Mouse (Mus musculus) monocyte, adult 59 days (primary cell): ENCODE measurements around the gene Irx1. TPM values are rescaled to one million over a fixed set of nuclear protein-coding genes. Genes with fewer than 3 reads are reported as not detected.

ENCODE experiments used
- total RNA-seq, 2 experiments: library from RNA; stranded (reverse); gene quantifications; one replicate each; pipeline ENCODE4 v1.2.4; 2023

The Irx1 gene
- not detected for total RNA-seq

GRCm38 (mm10) chr13:71963356-71964351, at the start of gene Irx1:
Gene Irx1 (minus strand): TSS chr13:71963723.

